Mouse (Mus musculus) CD4-positive, CD25-positive, alpha-beta regulatory T cell, adult 4 months (primary cell): ENCODE measurements around the gene Exoc6b. TPM values are rescaled to one million over a fixed set of nuclear protein-coding genes. Genes with fewer than 3 reads are reported as not detected.
A peak's percentile ranks its signal among the peaks of the same experiment; 100 is the strongest.

Experiments used
- ATAC-seq: one replicate; pipeline ENCODE4 v1.8.0; 2017
- polyA plus RNA-seq, 2 experiments: library from polyadenylated mRNA; unstranded; fragments of 100-300 nt; shearing (Covaris generic); gene quantifications; one replicate each; pipeline ENCODE4 v1.2.1; 2017

The Exoc6b gene
- polyA plus RNA-seq, 2 experiments from 2014 or later = 12.6 to 14.9 TPM

DNA sequence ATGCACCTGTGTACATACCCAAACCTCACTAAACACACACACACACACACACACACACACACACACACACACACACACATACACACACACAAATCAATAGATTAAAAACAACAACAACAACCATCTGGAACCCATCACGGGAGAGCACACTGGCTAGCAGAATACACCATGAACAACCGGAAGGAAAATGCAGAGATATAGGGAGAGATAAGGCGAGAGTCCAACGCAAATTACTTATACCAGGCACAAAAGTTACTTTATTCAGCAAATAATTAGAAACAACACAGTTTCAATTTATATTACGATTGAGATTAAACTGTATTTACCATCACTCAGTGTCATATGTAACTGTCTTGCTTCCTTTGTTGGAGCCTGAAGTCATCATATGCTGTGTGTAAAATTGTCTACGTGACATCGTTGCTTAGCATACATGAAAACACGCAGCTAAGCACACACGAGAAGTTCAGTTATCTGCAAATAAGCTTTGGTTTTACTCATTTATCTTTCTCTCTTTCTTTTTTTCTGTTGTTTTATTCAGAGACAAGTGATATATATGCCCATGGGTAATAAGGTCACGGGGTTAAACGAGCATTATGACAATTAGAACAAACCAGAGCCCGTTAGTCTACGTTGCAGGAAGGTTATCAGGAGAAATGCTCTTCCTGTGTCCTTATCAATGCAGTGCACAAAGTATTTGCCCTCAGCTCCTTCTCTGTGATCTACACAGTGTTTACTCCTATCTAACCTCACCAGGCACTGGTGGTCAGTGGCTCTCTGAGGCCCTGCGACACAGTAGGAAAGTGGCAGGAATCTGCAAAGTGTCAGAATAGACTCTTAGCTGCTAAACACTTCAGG lies 186.4 kb downstream of the Exoc6b start:
- ATAC-seq = no peak

DNA sequence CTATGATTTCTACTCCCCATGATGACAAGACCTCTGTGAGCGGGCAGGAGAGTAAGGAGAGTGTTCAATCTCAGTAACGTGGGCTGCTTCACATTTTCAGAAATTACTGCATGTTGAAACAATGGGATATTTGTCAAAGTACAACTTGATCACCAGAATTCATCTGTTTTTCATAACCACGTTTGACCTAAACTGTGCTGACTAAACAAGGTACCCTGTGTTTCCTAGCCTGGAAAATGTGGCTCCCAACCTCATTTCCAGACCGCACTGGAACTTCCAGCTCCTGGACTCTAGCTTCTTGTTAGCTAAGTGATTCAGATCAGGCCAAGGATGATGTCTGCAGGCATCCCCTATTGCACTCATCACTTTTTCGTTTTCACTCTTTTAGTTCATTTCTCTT lies 193.4 kb downstream of the Exoc6b start:
- no peak for ATAC-seq

- no peak for ATAC-seq
These were observed 202.2 kb downstream of the Exoc6b start for GRCm38 (mm10) chr6:84867114-84867513.

DNA sequence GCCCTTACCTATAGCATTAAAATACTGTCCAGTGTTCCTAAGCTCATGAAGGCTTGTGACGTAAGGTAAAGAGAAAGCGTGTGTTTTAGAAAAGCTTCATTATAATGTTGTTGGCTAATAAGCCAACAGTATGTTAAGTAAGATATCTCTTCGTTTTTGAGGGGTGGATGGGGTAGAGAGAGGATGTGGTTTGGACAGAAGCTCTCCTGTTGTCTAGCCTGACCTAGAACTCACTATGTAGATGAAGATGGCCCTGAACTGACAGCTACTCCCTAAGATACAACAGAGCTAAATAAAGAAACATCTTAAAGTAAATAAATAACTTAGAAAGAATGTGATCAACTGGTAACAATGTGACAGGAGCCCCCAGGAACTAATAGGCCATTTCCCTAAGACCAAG lies 204.7 kb downstream of the Exoc6b start:
- ATAC-seq = peak; percentile 43

- ATAC-seq = no peak
These were observed 205.4 kb downstream of the Exoc6b start for GRCm38 (mm10) chr6:84863816-84864375.

- no peak for ATAC-seq
These were observed 223.6 kb downstream of the Exoc6b start for GRCm38 (mm10) chr6:84845665-84846064.

GRCm38 (mm10) chr6:84841138-84841537 lies 228.2 kb downstream of the Exoc6b start:
- no peak for ATAC-seq

- ATAC-seq = no peak
These were observed 261.8 kb downstream of the Exoc6b start for GRCm38 (mm10) chr6:84807546-84807945.

DNA sequence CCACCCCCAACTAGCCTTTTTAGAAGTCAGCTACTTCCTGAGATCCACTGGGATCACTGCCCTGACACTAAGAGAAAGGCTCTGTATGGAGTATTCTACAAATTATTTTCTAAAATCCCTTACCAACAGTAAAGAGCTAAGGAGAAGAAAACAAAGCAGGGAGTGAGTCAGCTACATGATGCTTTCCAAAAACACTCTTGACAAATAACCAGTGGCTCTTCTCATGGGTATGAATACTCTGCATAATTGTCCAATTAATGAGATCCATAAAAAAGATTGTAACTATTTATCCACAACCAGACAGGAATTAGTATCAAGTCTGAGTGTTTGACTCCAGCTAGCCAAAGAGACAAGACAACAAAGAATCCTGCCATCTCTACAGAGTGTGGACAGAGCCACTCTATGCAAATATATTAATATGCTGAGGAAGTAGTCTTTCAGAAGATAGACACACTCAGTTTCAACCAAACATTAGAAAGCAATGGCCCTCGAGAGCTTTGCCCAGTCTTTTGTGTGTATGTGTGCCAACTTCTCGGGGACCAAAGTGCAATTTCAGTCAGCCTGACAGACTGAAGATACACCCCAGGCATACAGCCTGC lies 263.1 kb downstream of the Exoc6b start:
- ATAC-seq = no peak

GRCm38 (mm10) chr6:84798736-84799135 lies 270.6 kb downstream of the Exoc6b start:
- ATAC-seq = peak; percentile 83

- no peak for ATAC-seq
These were observed 285.3 kb downstream of the Exoc6b start for GRCm38 (mm10) chr6:84783994-84784393.

DNA sequence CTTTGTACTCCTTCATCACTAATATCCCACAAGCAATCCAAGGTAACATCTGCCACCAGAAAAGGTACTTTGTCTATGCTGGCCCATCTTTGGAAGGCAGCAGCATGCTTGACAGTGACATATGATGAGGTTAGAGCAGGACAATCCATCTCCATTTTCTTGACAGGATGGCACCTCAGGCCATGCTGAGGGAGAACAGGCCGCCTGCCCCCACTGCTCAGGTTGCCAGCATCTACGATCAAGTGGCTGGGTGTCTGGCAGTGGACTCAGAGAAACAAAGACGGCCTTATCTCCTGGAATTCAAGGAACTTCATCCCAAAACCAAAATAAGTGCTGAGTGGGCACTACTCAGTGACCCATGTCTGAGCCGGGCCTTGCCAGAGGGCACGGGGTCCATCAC lies 289.3 kb downstream of the Exoc6b start:
- ATAC-seq = no peak

DNA sequence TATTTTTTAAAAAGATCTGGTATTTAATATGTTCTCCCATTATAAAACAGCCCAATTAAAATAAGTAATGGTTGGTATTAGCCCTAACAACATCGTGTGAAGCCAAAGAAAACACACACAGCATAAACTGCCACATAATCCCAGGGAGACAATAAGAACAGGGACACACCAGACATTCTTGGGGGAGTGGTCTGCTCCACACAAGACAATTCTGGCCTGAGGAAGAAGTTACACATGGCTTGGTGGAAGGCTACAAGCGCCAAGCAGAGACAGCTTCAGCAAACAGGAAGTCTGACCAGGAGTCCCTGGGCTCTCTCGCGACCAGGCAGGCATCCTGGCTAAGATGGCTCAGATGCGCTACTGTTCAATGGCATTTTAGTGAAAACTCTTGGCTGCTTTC lies 290.3 kb downstream of the Exoc6b start:
- no peak for ATAC-seq

DNA sequence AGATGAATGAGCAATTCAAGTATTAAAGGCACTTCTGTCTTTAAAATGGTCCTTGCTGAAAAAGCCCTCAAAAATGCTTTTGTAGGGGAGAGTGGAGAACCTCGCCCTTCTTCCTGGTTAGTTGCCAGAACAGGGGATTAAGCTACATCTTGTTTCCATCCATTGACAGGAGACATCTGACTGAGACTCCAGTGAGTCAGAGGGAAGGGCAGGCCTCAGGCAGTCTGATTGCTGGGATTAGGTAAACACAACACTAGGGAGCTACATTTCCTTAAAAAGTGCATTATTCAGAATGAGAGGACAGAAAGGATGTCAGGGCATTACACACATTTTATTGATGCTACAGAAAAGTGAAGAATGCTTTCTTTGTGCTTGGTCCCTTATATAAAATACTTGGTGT lies 293.4 kb downstream of the Exoc6b start:
- no peak for ATAC-seq

- no peak for ATAC-seq
These were observed 314.0 kb downstream of the Exoc6b start for GRCm38 (mm10) chr6:84755266-84755665.

DNA sequence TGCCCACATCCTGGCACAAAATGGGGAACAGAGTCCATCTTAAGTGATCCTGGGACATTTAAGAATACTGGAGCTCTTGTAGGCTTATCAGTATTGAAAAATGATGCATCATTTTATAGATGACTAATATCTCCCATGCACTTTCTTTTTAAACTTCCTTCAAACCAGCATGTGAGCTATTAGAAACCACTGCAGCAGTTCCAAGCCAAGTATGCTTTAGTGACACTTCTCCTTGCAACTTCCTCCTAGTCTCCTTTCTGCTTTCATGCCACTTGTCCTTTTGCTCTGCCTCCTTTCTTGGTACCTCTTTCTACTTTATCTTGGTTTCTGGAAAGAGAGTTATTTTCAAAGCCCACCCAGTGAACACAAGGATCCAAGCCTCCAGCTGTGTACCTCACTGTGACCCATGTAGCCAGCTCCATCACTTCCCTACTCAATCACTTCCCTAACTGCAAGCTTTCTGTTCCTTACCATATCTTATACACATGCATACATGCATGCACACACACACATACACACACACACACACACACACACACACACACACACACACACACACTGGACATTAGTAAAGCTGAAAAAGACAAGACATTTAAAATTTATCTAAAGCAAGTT lies 316.4 kb downstream of the Exoc6b start:
- ATAC-seq = no peak

GRCm38 (mm10) chr6:84751409-84751808 lies 317.9 kb downstream of the Exoc6b start:
- ATAC-seq = no peak

GRCm38 (mm10) chr6:84746847-84747395 lies 322.4 kb downstream of the Exoc6b start:
- ATAC-seq = no peak

GRCm38 (mm10) chr6:84746193-84746846 lies 323.0 kb downstream of the Exoc6b start:
- no peak for ATAC-seq

DNA sequence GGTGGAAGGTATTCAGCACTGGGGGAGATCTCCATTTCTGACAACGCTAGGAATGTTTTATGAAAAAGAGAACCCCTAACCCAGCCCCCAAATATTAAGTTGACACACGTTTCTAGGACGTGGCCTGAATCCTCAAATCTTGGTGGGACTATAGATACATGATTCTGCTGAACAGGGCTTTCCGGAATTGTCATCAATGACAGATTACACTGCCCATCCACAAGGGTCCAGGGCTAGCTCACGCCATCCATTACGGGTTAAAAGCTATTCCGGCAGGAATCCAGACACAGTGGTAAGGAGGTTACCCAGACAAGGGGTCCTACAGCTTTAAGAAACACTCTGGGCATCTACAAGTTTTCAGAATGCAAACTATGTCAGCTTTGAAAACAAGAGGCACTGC lies 323.7 kb downstream of the Exoc6b start:
- no peak for ATAC-seq

- no peak for ATAC-seq
These were observed 327.1 kb downstream of the Exoc6b start for GRCm38 (mm10) chr6:84742227-84742626.

- ATAC-seq = no peak
These were observed 332.4 kb downstream of the Exoc6b start for GRCm38 (mm10) chr6:84736942-84737341.

DNA sequence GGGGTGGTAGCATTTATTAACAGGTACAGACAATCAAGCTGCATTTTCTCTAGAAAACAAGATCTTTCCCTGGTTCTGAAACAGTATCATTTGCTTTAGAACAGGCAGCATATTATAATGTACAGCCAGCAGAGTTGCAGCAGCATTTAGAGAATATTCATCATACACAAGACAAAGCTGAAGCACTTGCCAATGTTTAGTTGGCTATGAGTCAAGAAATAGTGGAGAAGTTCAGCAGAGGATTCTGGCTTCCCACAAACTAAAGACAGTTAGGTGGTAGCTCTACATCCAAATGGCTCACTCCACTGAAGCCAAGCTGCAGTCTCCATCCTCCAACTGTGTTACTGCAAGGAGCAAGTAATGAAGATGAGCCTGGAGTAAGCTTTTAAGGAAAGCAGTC lies 342.4 kb downstream of the Exoc6b start:
- no peak for ATAC-seq
